Mouse (Mus musculus): ENCODE measurements around the gene Pkp3. TPM values are rescaled to one million over a fixed set of nuclear protein-coding genes. Genes with fewer than 3 reads are reported as not detected.
A peak's percentile ranks its signal among the peaks of the same experiment; 100 is the strongest.

The Pkp3 gene
- polyA plus RNA-seq, 2 experiments = 38.8 to 65.9 TPM

DNA sequence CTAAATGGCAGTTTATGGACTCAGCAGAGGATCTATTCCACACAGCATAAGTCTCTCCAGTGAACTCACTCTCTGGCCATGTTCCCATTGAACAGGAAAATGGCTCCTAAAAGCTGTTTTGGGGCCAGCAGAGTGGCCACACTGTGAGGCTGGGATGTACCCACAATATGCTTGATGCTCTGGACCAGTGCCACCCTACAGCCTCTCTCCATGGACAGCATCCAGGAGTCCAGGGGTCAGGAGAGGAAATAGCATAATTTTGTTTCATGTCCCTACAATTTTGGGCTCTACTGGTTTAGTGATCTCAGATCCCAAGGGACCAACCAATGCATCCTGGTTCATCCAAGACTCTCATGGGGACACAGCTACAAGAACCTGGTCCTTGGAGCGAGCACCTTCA is 20.5 kb upstream of the Pkp3 start:
- H3K27ac ChIP-seq (replicated peaks; ENCODE audit: low read depth, low read length) = no peak overlapping the region
- WGBS = 92% methylated on average over 1 of the region's 1 CpGs
- H3K36me3 ChIP-seq (ENCODE audit: control insufficient read depth, insufficient read depth, low read length) = peaks cover under 1% of the 10 kb centered on the region; the same call in 1 of the 2 replicates
- H3K4me1 ChIP-seq (ENCODE audit: control insufficient read depth, insufficient read depth, low read length) = peaks cover 3% of the 10 kb centered on the region
- no peak for TF ChIP-seq POLR2A (IDR thresholded peaks at IDR 0.05; ENCODE audit: borderline replicate concordance, extremely low read depth, insufficient read depth, insufficient read length)
- ATAC-seq (ENCODE audit: low FRiP score, low read depth) = no peak
- H3K27me3 ChIP-seq (ENCODE audit: control insufficient read depth, insufficient read depth, low read length) = no peaks in the 10 kb centered on the region
- no peak overlapping the region for H3K4me2 ChIP-seq (replicated peaks; ENCODE audit: low read depth, low read length, severe bottlenecking)
- H3K4me3 ChIP-seq (replicated peaks; ENCODE audit: low read length) = no peak overlapping the region
- H3K9me3 ChIP-seq (ENCODE audit: control insufficient read depth, low read length) = no peaks in the 10 kb centered on the region
- DNase-seq (ENCODE audit: low spot score) = no peak
- no peak overlapping the region for H3K9ac ChIP-seq (ENCODE audit: low read depth, low read length, severe bottlenecking)

DNA sequence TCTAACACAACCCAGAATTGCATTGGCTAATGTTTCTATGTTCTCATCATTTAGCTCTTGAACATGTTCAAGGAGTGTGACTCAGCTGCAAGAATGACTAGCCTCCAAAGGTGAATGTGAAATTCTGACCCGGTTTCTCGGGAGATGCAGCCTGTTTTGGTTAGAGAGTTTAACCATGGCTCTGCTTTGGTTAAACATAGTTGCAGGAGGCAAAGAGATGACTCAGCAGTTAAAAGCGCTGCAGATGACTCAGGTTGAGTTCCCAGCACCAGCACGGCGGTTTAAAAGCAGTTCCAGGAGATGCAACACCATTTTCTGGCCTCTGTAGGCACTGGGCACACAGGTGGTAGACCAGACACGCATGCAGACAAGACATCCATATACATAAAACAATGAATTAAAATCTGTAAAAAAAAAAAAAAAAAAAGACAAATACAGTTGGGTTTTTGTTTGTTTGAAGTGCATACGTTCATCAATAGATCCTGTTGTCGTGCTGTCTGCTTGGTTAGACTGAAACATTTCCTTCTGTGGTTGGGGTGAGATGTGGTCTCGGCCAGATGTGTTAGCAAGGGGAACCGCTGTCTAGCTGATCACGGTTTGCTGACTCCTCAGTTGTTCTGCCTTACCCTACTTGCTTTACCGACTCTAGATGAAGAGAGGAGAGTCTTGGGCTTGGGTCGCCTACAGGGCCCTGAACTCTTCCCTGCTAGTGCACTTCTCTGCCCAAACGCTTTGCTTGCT is 19.2 kb upstream of the Pkp3 start:
- H3K36me3 ChIP-seq (ENCODE audit: control insufficient read depth, insufficient read depth, low read length) = peaks cover 8% of the 10 kb centered on the region; the same call in 1 of the 2 replicates
- no peak overlapping the region for H3K27ac ChIP-seq (replicated peaks; ENCODE audit: low read depth, low read length)
- no peak overlapping the region for H3K9ac ChIP-seq (ENCODE audit: low read depth, low read length, severe bottlenecking)
- H3K4me3 ChIP-seq (replicated peaks; ENCODE audit: low read length) = no peak overlapping the region
- H3K9me3 ChIP-seq (ENCODE audit: control insufficient read depth, low read length) = no peaks in the 10 kb centered on the region
- no peaks in the 10 kb centered on the region for H3K27me3 ChIP-seq (ENCODE audit: control insufficient read depth, insufficient read depth, low read length)
- DNase-seq (ENCODE audit: low spot score) = no peak
- ATAC-seq (ENCODE audit: low FRiP score, low read depth) = no peak
- 90% methylated on average over 14 of the region's 14 CpGs for WGBS
- no peak for TF ChIP-seq POLR2A (IDR thresholded peaks at IDR 0.05; ENCODE audit: borderline replicate concordance, extremely low read depth, insufficient read depth, insufficient read length)
- peaks cover 3% of the 10 kb centered on the region for H3K4me1 ChIP-seq (ENCODE audit: control insufficient read depth, insufficient read depth, low read length)
- H3K4me2 ChIP-seq (replicated peaks; ENCODE audit: low read depth, low read length, severe bottlenecking) = no peak overlapping the region

DNA sequence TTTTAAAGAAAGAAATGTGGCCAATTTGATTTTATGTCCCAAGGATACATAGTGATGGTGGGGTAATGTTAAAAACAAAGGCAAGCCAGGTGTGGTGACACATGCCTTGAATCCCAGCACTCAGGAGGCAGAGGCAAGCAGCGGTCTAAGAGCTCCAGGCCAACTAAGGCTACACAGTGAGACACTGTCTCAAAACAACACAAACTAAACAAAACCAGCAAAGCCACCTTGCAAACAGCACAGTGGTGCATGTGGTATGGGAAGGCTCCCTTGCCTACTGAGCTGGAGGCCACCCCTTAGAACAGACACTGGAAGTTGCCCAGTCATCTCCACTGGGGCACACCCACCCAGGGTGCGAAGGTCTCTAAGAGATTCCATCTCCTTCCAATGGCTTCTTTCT is 18.1 kb upstream of the Pkp3 start:
- no peak for TF ChIP-seq POLR2A (IDR thresholded peaks at IDR 0.05; ENCODE audit: borderline replicate concordance, extremely low read depth, insufficient read depth, insufficient read length)
- WGBS = 86% methylated on average over 2 of the region's 2 CpGs
- H3K27ac ChIP-seq (replicated peaks; ENCODE audit: low read depth, low read length) = no peak overlapping the region
- ATAC-seq (ENCODE audit: low FRiP score, low read depth) (no peak), DNase-seq (ENCODE audit: low spot score) (no peak)
- H3K4me1 ChIP-seq (ENCODE audit: control insufficient read depth, insufficient read depth, low read length) = peaks cover 3% of the 10 kb centered on the region
- no peaks in the 10 kb centered on the region for H3K9me3 ChIP-seq (ENCODE audit: control insufficient read depth, low read length)
- H3K36me3 ChIP-seq (ENCODE audit: control insufficient read depth, insufficient read depth, low read length) = peaks cover 19% of the 10 kb centered on the region
- H3K4me2 ChIP-seq (replicated peaks; ENCODE audit: low read depth, low read length, severe bottlenecking) = peak overlapping the region; percentile 88
- H3K9ac ChIP-seq (ENCODE audit: low read depth, low read length, severe bottlenecking) = peak overlapping the region; percentile 87; the same call in 1 of the 2 replicates
- no peaks in the 10 kb centered on the region for H3K27me3 ChIP-seq (ENCODE audit: control insufficient read depth, insufficient read depth, low read length)
- H3K4me3 ChIP-seq (replicated peaks; ENCODE audit: low read length) = peak overlapping the region; percentile 82

DNA sequence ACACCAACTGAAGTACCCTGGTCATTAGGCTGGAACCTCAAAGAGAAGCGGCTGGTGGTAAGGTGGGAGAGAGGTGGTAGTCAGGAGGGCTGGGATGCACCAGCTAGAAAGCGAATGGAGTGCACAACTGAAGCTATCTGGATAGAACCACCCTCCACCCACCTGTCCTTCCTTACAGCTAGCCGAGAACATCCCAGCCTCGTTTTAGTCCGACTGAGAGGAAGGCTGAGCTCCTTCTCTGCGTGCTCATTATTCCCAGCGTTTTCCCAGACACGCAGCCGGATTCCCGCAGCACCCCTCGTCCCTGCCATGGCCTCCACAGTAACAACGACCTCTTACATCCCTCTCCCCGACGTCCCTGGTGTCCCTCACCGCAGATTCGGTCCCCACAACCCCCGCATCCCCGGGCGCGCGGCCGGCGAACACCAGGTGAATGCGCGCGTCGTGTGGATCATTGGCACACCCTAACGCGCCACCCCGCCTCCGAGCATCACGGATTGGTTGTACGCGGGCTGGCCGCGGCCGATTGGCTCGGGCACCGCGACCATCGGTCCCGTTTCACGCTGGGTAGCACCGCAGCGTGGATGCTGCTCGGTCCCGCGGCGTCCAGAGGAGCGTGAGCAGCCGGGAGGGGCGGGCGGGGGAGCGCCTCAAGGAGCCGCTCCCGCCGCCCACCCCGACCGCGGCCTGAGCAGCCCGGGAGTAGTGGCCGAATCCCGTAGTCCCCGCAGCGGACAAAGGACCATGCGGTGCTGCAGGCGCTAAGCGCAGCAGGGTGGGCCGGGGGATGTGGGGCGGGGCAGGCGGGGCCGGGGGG is 17.4 kb upstream of the Pkp3 start, which contains the start of gene B4galnt4:
Gene B4galnt4 (plus strand): TSS at position 679 of the 817 bp plus-strand sequence.
- Histone ChIP-seq H3K27ac (replicated peaks; ENCODE audit: low read depth, low read length) (peak within 1 kb of the TSS; percentile 19; the same call in 1 of the 2 replicates), H3K4me3 (replicated peaks; ENCODE audit: low read length) (peak within 1 kb of the TSS; percentile 82), H3K4me2 (replicated peaks; ENCODE audit: low read depth, low read length, severe bottlenecking) (peak within 1 kb of the TSS; percentile 88), H3K36me3 (ENCODE audit: control insufficient read depth, insufficient read depth, low read length) (peaks cover 26% of the 10 kb centered on the region), H3K4me1 (ENCODE audit: control insufficient read depth, insufficient read depth, low read length) (peaks cover 3% of the 10 kb centered on the region), H3K9me3 (ENCODE audit: control insufficient read depth, low read length) (no peaks in the 10 kb centered on the region), H3K9ac (ENCODE audit: low read depth, low read length, severe bottlenecking) (peak within 1 kb of the TSS; percentile 87), H3K27me3 (ENCODE audit: control insufficient read depth, insufficient read depth, low read length) (no peaks in the 10 kb centered on the region)
- no peak for TF ChIP-seq POLR2A (IDR thresholded peaks at IDR 0.05; ENCODE audit: borderline replicate concordance, extremely low read depth, insufficient read depth, insufficient read length)
- peak; percentile 83 for DNase-seq (ENCODE audit: low spot score)
- peak; percentile 95 for ATAC-seq (ENCODE audit: low FRiP score, low read depth)
- 1% methylated on average over 54 of the region's 72 CpGs for WGBS

- no peak for DNase-seq (ENCODE audit: low spot score)
- WGBS = 1% methylated on average over 24 of the region's 37 CpGs
- no peak for TF ChIP-seq POLR2A (IDR thresholded peaks at IDR 0.05; ENCODE audit: borderline replicate concordance, extremely low read depth, insufficient read depth, insufficient read length)
- Histone ChIP-seq H3K9ac (ENCODE audit: low read depth, low read length, severe bottlenecking) (peak overlapping the region; percentile 87), H3K36me3 (ENCODE audit: control insufficient read depth, insufficient read depth, low read length) (peaks cover 32% of the 10 kb centered on the region), H3K9me3 (ENCODE audit: control insufficient read depth, low read length) (no peaks in the 10 kb centered on the region), H3K4me1 (ENCODE audit: control insufficient read depth, insufficient read depth, low read length) (peaks cover 3% of the 10 kb centered on the region), H3K4me3 (replicated peaks; ENCODE audit: low read length) (peak overlapping the region; percentile 82), H3K27ac (replicated peaks; ENCODE audit: low read depth, low read length) (peak overlapping the region; percentile 19; the same call in 1 of the 2 replicates), H3K4me2 (replicated peaks; ENCODE audit: low read depth, low read length, severe bottlenecking) (peak overlapping the region; percentile 88), H3K27me3 (ENCODE audit: control insufficient read depth, insufficient read depth, low read length) (no peaks in the 10 kb centered on the region)
- peak; percentile 39; the same call in 1 of the 2 replicates for ATAC-seq (ENCODE audit: low FRiP score, low read depth)
Observed at GRCm38 (mm10) chr7:141061269-141061692, 16.7 kb upstream of the Pkp3 start.

Measured in limb, embryonic 14.5 days (tissue).